Mouse (Mus musculus): ENCODE results near the gene Bet1l.

Bet1l gene

DNA sequence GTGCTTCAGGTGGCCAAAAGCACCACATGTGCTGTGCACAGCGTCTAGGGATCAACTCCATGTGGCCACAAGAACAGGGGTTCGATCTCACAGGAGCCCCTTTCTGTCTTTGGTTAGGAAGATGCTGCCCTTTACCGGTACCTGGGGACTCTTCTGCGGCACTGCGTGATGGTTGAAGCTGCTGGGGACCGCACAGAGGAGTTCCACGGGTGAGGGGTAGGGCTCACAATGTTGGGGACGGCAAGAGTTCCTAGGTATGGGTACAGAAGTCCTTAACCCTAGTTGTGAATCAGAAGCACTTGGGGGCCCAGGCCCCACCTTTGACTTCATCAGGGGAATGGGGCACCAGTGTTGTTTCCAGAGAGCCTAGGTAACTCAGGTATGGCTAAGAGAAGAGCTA is 1.4 kb upstream of the Bet1l start:
- DNase-seq (ENCODE audit: extremely low spot score, low spot score): no peak

DNA sequence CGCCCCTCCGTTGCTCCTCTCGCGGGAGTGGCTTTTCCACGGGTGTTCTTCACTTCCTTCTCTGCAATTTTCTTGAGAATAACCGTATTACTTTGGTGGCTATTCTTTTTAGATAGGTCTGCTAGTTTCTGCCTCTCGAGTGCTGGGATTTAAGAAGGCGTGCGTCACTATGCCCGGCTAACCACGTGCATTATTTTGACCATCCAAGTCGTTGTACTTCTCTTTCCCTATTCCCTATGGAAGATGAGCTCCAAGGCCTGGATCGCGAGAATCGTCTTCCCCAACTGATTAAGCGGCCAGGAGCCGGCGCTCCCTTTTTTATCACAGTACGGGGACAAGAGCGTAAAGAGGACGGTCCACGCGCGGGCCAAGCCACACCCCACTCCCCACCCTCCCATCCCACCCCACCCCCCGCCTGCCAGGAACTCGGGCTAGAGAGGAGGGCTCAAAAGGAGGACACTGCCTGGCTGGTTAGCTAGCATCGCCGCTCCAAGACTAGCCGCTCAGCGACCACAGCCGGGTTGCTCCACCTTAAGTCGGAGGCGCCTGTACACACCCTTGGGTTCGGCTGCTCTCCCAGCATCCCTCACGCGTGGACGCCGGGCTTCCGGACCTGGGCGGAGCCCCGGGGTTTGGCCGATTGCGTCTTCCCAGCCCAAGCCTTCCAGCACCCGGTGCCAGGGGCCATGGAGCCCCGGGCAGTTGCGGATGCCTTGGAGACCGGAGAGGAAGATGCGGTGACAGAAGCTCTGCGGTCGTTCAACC is 410 bp downstream of the Bet1l start, which contains the start of gene Ric8a:
Gene Ric8a (plus strand): TSS at position 173 of the 765 bp plus-strand sequence.
- peak; percentile 79 for DNase-seq (ENCODE audit: extremely low spot score, low spot score)

DNA sequence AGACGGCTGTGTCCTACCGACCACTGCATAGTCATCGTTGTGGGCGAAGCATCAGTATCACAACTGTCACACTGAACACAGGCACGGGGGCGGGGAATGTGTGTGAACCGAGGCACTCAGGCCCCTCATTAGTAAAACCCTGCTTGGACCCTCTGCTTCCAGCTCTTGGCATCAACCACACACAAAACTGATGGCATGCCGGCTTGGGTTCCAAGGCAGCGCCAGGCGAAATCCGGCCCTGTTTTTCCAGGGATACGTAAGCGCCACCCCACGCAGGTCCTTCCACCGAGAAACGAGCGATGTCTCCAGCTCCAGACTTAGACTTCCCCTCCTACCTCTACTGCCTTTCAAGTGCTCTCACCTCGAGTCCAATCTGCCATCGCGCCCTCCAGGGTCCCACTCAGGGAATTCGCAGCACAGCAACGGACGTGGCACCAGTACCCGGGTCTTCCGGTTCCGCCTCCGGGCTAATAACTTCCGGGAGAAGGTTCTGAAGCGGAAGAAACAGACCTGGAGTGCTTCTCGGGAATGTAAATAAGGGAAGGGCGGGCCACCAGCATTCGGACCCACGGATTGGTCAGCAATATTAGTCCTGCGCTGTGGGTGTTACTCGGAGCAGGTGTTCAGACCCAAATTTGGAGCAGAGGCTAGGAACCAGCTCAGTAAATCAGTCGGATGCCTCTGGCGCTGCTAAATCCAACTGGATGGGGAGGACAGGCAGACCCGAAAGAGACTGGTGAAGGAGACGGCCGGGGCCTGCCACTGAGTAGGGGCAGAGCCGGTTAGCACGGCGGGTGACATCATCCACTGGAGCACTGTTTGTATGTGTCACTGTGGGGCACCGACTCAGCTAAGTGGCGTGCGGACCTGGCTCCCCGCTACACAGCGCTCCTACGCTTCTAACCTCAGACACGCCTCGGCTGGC is 1.3 kb downstream of the Bet1l start, which contains the start of gene Gm45785:
Gene Gm45785 (minus strand): TSS at position 472 of the 925 bp plus-strand sequence.
- peak; percentile 90 for DNase-seq (ENCODE audit: extremely low spot score, low spot score)

DNA sequence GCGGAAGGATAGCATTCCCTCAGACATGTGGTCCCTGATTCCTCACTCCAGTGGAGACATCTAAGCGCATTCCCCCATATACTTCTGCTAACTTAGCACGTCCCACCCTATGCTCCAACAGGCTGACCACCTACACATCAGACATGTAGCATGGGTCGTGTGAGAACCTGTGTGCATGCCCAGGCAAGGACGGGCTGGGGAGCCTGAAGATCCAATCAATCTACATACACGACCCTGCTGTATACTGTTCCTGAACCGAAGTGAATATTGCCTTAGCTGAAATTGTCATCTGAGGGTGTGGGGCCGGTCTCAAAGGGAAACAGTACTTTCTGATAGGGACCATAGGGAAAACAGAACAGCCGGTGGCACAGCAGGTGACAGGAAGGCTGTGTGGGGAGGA is 2.2 kb downstream of the Bet1l start:
- no peak for DNase-seq (ENCODE audit: extremely low spot score, low spot score)

DNA sequence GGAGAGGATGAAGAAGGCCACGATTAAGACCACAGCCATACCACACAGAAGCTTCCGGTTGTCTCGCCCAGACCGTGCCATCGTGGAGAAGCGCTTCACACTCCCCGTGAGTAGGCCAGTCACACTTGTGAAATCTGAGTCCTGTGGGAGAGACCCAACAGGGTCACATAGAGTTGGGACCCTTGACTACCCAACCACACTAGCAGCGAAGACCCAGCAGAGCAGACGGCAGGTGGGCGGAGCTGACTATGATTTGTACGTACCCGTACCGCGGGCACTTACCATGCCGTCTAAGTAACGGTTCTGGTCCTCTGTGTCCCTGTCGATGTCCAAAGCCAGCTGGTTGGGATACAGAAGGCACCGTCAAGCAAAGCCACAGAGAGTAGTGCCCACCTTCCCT is 2.9 kb downstream of the Bet1l start:
- no peak for DNase-seq (ENCODE audit: extremely low spot score, low spot score)

DNA sequence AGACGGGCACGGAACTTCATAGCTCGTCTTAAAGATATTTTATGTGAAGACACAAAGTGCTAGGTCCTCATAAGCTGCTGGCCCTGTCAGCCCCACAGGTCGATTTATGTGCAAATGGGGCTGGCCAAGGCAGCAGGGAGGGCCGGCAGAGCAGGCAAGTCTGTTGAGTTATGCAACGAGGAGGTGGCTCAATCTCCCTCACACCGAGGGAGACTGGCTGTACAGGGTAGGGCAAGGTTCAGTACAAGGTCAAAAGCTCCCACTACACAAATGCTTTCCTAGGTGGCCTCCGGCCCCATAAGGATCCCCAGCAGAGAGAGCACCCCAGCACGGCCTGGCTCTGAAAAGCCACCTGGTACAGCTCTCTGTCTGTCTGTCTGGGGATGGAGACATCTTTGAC is 4.0 kb downstream of the Bet1l start:
- no peak for DNase-seq (ENCODE audit: extremely low spot score, low spot score)

DNA sequence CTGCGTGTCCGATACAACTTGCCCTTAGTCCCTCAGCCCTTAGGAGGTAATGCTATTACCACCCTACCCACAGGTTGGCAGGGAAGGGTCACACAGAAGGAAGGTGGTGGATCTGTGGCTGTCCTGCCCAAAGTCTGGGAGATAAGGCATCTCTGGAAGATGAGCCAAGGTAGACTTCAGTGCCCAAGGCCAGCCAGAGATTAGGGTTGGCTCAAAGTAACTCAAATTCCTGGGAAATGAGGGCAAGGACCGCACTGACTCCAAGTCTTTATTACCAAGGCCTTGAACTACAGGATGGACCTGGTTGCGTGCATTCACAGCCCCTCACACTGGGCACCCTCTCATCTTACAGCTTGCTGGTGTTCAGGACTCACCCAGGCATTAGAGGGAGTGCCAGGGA is 5.5 kb downstream of the Bet1l start:
- DNase-seq (ENCODE audit: extremely low spot score, low spot score): no peak

DNA sequence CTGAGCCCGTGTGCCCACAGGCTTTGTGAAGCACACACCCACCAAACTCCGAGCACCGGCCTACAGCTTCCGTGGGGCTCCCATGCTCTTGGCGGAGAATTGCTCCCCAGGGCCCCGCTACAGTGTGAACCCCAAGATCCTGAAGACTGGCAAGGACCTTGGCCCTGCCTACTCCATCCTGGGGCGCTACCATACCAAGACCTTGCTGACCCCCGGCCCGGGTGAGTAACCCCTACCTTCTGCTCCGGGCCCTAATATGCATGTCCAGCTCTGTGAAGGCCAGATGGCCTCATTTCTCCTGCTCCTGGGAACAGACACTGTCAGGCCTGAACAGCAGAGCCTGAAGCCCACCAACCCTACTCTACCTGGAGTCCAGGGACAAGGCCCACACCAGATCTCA is 8.8 kb downstream of the Bet1l start:
- no peak for DNase-seq (ENCODE audit: extremely low spot score, low spot score)

DNA sequence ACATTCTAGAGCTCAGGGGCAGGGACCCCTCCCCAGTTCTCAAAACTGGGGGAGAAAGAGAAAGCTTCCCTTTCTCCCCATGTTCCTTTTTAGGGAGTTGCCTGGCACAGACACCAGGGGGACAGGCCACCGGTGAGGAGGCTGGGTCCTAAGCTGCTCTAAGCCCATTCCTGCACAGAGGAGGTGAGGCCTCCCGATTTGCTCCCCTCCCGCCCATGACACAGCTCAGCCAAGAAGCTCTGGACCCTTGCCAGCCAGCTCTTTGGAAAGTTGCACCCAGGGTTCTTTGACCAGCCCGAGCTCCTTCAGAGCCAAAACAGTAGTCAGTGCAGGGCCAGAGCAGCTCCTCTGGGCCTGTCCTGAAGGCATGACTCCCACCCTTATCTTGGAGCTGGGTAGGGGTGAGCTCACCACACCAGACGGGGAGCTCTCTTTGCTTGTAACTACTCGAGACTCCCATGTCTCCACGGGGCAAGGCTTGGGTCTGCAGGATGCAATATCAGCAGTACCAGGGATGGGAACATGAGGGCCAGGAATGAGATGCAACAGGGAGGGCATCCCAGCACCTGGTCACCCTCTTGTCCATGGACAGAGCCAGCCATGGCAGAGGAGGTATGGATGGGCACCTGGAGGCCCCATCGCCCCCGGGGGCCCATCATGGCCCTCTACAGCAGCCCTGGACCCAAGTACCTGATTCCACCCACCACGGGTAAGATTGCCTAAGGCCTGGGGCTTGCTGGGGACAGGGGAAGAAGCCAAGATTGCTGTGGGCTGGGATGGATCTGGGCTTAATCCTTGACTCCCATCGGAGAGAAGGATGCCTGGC is 9.4 kb downstream of the Bet1l start, which contains the start of gene Odf3:
Gene Odf3 (plus strand): TSS at position 51 of the 826 bp plus-strand sequence.
- no peak for DNase-seq (ENCODE audit: extremely low spot score, low spot score)

DNA sequence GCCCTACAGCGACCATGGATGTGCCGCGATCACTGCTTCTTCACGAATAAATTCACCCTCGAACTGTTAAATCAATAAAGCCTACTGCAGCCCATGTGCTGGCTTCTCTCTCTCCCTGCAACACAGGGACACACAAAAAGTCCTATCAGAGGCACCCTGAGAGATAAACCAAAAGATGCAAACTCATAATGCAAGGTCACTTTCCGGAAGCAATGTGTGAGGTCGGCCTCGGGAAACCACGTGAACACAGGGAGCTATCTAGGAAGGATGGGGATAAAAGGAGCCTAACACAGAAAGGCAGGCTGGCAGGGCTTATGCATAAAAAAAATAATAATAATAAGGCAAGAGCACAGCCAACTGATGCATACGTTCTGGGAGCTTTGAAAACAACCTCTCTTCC is 10.7 kb downstream of the Bet1l start:
- no peak for DNase-seq (ENCODE audit: extremely low spot score, low spot score)

DNA sequence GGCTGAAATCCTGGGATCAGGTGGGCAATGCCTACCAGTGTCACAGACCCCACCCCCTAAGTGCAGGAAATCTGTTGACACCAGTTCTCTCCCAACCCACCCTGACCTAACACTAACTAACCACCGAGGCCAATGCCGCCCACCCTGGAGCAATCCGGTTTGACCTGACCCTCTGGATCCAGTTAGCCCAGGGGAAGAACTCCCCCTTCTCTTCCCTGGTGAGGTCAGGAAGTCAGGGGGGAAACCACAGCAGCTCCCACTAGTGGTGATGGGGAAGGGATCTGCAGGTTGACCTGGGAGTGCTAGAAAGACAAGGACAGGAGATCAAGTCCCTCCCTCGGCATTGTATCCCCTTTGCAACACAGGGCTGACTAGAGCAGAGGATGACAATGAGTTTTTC is 11.7 kb downstream of the Bet1l start:
- DNase-seq (ENCODE audit: extremely low spot score, low spot score): no peak

DNA sequence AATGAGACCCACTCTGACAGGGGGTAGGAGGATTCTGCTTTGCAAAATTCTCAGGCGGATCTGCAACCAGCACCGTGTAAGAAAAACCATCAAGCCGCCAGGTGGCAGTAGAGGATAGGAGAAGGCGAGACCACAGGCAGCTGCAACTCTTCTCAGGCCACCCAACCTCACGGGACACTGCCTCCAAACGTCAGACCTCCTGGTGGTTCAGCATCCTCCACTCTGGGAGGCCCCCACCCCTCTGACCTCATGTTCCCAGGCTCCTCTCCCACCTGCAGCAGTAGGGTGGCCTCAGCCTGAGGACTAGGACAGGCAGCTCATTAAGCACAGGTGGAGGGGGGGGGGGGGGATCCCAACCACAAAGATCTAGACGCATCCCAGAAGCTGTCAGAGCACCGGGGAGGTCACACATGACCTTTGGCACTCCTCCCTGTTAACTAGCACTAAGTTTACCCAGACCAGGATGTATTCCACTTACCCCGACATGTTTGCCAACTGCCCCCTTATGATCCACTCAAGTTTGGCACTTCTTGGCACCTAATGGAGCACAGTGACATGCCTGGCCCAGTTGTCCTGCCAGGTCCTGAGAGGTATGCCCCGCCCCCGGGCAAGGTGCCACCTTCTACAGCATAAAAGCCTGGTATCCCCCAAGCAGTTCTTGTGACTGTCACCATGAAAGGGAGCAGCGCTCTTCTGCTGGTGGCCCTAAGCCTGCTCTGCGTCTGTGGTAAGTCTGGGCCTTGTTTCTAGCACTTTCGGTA is 12.3 kb downstream of the Bet1l start, which contains the start of gene Scgb1c1:
Gene Scgb1c1 (plus strand): TSS at position 643 of the 761 bp plus-strand sequence.
- DNase-seq (ENCODE audit: extremely low spot score, low spot score): peak; percentile 93

DNA sequence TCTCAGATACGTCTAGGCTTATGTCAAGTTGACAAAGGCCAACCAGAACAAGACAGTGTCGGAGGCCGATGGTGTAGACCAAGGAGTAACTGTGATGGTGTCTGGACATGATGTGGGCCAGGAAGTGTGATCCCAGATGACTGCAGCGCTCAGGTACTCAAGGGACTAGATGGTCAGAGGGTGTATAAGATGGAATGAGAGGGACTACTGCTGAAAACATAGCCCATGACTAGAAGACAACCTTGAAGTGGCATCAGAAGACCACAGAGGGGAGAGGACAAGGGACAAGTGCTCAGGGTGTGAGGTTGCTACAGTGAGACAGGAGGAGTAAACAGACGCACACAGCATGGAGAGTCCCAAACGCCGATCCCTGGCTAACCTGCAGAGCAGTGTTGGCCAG is 13.6 kb downstream of the Bet1l start:
- no peak for DNase-seq (ENCODE audit: extremely low spot score, low spot score)

DNA sequence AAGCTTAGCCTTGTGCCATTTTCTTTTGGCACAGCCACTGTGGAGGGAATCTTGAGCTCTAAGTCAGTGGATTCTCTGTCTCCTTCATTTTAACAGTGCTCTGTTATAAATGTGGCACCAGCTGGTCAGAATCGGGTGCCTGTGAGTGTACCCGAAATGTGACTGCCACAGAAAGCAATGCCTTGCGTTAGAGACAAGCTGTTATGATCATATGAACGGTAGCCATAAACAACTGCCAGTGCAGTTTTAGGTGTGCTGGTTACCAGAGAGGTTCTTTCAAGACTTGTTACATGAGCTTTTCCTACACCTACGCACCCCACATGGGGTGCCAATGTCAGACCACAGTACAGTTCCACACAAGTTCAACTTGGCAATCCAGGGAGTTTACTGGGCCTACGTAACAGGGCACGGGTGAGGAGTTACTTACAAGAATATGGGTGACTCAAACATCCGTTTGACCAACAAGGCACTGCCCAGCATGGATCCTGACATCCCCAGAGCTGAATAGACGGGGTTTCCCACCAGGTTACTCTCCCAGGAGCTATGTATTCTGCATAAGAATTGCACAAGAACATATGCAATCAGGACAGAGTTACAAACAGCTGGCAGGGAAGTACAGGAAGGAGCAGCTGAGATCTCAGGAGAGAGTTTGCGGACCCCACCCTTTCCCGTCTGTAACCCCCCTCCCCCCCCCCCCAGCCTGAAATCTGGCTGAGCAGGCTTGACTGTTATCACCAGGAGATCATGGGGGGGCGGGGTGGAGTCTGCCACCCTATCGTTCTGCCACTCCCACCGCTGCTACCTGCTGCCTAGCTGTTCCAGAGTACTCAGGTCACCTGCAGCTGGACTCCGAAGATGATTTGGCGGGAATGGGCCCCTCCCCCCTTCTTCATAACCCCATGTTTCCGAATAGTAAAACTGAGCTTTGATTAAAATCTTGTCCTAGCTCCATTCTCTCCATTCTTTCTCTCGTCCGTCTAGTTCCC is 16.3 kb downstream of the Bet1l start:
- DNase-seq (ENCODE audit: extremely low spot score, low spot score): no peak

DNA sequence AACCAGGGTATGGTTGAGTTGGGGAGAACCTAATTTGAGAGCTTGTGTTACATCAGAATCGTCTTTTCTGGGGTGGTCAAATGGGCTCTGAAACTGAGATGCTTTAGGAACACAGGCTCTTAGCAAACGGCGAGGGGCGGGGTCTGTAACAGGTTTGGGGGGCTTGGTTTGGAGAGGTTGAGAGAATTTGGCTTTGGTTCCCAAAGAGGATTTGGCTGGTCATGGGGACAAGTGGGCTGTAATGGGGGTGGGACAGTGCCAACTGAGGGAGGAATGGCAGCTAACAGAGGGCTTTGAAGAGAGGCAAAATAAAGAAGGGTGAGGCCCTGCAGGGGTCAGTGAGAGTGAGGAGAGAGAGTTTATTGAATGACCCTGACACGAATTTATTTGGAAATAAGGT is 17.8 kb downstream of the Bet1l start:
- DNase-seq (ENCODE audit: extremely low spot score, low spot score): no peak

DNA sequence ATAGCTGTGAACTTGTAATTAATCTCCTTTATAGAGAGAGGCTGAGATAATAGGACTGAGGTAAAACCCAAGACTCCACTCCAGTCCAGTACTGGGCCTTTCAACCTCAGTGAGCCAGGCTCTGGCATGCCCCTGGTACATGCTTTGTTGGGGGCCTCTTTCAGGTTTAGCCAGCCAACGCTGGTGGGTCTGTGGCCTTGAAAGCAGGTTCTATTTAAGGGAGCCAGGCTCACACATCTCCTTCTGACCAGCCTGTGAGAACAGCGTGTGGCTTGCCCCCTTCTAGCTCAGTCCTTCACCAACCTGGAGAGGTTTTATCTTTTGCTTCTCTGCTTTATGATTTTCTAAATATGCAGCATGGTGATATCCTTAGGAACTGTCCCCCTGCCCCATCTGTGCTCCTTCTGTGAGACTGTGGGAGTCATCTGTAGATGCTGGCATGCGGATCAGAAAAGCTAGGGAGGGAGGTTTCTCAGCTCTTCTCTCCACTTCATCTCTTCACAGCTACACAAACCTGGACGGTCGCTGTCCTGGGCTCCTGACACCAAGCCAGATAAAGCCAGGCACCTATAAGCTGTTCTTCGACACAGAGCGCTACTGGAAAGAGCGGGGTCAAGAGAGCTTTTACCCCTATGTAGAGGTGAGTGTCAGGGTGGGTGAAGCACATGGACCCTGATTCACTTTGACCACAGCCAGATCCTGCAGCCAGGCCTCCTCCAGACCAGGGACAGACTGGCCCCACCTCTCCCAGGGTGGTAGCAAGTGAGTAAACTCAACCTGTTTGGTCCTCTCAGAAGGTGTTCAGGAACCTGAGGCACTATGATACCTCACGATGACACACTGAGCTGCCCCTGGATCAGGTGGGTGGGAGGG is 20.9 kb downstream of the Bet1l start:
- DNase-seq (ENCODE audit: extremely low spot score, low spot score): no peak

DNA sequence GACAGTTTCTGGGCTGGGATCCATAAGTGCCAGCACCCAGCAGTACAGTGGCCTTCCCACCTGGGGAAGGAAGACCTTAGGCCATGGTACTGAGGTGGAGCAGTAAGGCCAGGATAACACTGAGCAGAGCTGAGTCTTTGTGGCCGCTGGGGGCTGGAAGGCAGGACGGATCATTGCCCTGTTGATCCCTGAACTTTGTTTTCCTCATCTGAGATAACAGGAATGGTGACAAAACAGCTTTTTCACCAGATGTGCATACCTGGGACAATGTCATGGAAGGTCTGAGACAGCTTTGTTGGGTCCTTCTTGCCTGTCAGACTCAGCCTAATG is 21.7 kb downstream of the Bet1l start:
- DNase-seq (ENCODE audit: extremely low spot score, low spot score): no peak

DNA sequence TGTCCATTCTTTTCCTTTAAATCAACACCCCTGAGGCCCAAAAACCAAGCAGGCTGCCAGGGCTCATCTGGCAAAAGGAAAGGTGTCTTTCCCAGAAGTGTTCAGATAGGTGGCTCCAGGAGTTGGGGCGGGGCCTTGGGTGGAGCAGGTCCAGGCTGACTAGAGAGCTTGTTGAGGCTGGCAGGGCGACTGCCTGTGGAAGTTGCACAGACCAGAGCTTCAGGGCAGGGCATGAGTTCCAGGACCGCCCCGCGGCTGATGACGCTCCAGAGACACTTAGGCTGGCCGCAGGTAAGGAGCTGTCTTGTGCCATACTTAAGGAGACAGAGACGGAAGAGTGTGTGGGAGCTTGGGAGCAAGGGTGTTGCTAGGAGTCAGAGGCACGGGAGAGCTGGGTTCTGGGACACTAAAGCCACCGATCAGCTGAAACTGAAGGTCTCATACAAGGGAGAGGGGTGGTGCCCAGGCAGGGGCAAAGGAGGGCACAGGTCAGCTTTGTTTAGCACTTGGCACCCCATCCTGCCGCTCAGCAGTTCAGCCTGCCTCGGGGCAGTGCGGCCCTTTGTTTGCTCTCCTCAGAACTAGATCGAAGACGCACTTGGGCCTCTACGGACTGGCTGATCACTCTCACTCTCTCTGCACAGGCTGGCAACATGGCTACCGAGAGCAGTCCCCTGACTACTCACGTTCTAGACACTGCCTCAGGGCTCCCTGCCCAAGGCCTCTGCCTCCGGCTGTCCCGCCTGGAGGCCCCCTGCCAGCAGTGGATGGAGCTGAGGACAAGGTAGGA is 22.2 kb downstream of the Bet1l start, which contains the start of gene Urah:
Gene Urah (plus strand): TSS at position 51 of the 790 bp plus-strand sequence.
- DNase-seq (ENCODE audit: extremely low spot score, low spot score): no peak

Measured in neural tube, embryonic 10.5 days (tissue).